Mouse (Mus musculus): ENCODE measurements around the gene Mcoln2. TPM values are rescaled to one million over a fixed set of nuclear protein-coding genes. Genes with fewer than 3 reads are reported as not detected.
A peak's percentile ranks its signal among the peaks of the same experiment; 100 is the strongest.

Gene Mcoln2
- polyA plus RNA-seq, 1 experiment from 2014 or later: 0.30 TPM

GRCm38 (mm10) chr3:146151755-146152154 is 2.1 kb downstream of the Mcoln2 start:
- Histone ChIP-seq H3K4me3 (replicated peaks; ENCODE audit: low read depth, low read length) (no peak overlapping the region), H3K4me1 (ENCODE audit: control insufficient read depth, insufficient read depth, low read length) (peaks cover 8% of the 10 kb centered on the region; the same call in 1 of the 2 replicates), H3K4me2 (ENCODE audit: low read length) (no peak overlapping the region), H3K9ac (replicated peaks; ENCODE audit: low read length) (no peak overlapping the region), H3K9me3 (ENCODE audit: control insufficient read depth, low read length) (no peaks in the 10 kb centered on the region), H3K27me3 (ENCODE audit: control insufficient read depth, insufficient read depth, low read length) (peaks cover 26% of the 10 kb centered on the region), H3K36me3 (ENCODE audit: control insufficient read depth, insufficient read depth, low read length) (no peaks in the 10 kb centered on the region), H3K27ac (replicated peaks; ENCODE audit: low read depth, low read length) (no peak overlapping the region)
- 93% methylated on average over 8 of the region's 8 CpGs for WGBS
- ATAC-seq (ENCODE audit: low FRiP score, low TSS enrichment) (no peak), DNase-seq (no peak)

- DNase-seq (no peak), ATAC-seq (ENCODE audit: low FRiP score, low TSS enrichment) (no peak)
- H3K4me2 ChIP-seq (ENCODE audit: low read length): no peak overlapping the region
- peaks cover 26% of the 10 kb centered on the region for H3K27me3 ChIP-seq (ENCODE audit: control insufficient read depth, insufficient read depth, low read length)
- H3K9ac ChIP-seq (replicated peaks; ENCODE audit: low read length): no peak overlapping the region
- H3K27ac ChIP-seq (replicated peaks; ENCODE audit: low read depth, low read length): no peak overlapping the region
- no peaks in the 10 kb centered on the region for H3K9me3 ChIP-seq (ENCODE audit: control insufficient read depth, low read length)
- H3K36me3 ChIP-seq (ENCODE audit: control insufficient read depth, insufficient read depth, low read length): no peaks in the 10 kb centered on the region
- H3K4me1 ChIP-seq (ENCODE audit: control insufficient read depth, insufficient read depth, low read length): peaks cover 8% of the 10 kb centered on the region; the same call in 1 of the 2 replicates
- H3K4me3 ChIP-seq (replicated peaks; ENCODE audit: low read depth, low read length): no peak overlapping the region
- WGBS: 89% methylated on average over 8 of the region's 8 CpGs
Observed at GRCm38 (mm10) chr3:146152348-146152747, 2.7 kb downstream of the Mcoln2 start.

GRCm38 (mm10) chr3:146152913-146153312 is 3.3 kb downstream of the Mcoln2 start:
- ATAC-seq (ENCODE audit: low FRiP score, low TSS enrichment) (no peak), DNase-seq (no peak)
- Histone ChIP-seq H3K27me3 (ENCODE audit: control insufficient read depth, insufficient read depth, low read length) (peaks cover 26% of the 10 kb centered on the region), H3K9ac (replicated peaks; ENCODE audit: low read length) (no peak overlapping the region), H3K27ac (replicated peaks; ENCODE audit: low read depth, low read length) (no peak overlapping the region), H3K4me1 (ENCODE audit: control insufficient read depth, insufficient read depth, low read length) (peaks cover 8% of the 10 kb centered on the region; the same call in 1 of the 2 replicates), H3K9me3 (ENCODE audit: control insufficient read depth, low read length) (no peaks in the 10 kb centered on the region), H3K4me3 (replicated peaks; ENCODE audit: low read depth, low read length) (no peak overlapping the region), H3K4me2 (ENCODE audit: low read length) (no peak overlapping the region), H3K36me3 (ENCODE audit: control insufficient read depth, insufficient read depth, low read length) (no peaks in the 10 kb centered on the region)
- WGBS: 75% methylated on average over 2 of the region's 2 CpGs

- 19% methylated on average over 12 of the region's 12 CpGs for WGBS
- peaks cover 25% of the 10 kb centered on the region for H3K27me3 ChIP-seq (ENCODE audit: control insufficient read depth, insufficient read depth, low read length)
- no peak; the same call in 1 of the 2 replicates for ATAC-seq (ENCODE audit: low FRiP score, low TSS enrichment)
Observed at GRCm38 (mm10) chr3:146153862-146154611, 4.4 kb downstream of the Mcoln2 start.

GRCm38 (mm10) chr3:146155628-146156576 is 6.3 kb downstream of the Mcoln2 start:
- ATAC-seq (ENCODE audit: low FRiP score, low TSS enrichment): no peak
- no peak for DNase-seq
- H3K9ac ChIP-seq (replicated peaks; ENCODE audit: low read length): no peak overlapping the region
- H3K9me3 ChIP-seq (ENCODE audit: control insufficient read depth, low read length): no peaks in the 10 kb centered on the region
- 85% methylated on average over 13 of the region's 13 CpGs for WGBS
- no peak overlapping the region for H3K4me3 ChIP-seq (replicated peaks; ENCODE audit: low read depth, low read length)
- H3K27ac ChIP-seq (replicated peaks; ENCODE audit: low read depth, low read length): no peak overlapping the region
- H3K36me3 ChIP-seq (ENCODE audit: control insufficient read depth, insufficient read depth, low read length): no peaks in the 10 kb centered on the region
- no peaks in the 10 kb centered on the region for H3K4me1 ChIP-seq (ENCODE audit: control insufficient read depth, insufficient read depth, low read length)
- H3K4me2 ChIP-seq (ENCODE audit: low read length): no peak overlapping the region
- peaks cover 8% of the 10 kb centered on the region for H3K27me3 ChIP-seq (ENCODE audit: control insufficient read depth, insufficient read depth, low read length)

More at GRCm38 (mm10) chr3:146153862-146154611, 4.4 kb downstream of the Mcoln2 start:
- Histone ChIP-seq H3K27ac (replicated peaks; ENCODE audit: low read depth, low read length) (no peak overlapping the region), H3K4me1 (ENCODE audit: control insufficient read depth, insufficient read depth, low read length) (peaks cover 8% of the 10 kb centered on the region; the same call in 1 of the 2 replicates), H3K9ac (replicated peaks; ENCODE audit: low read length) (no peak overlapping the region), H3K36me3 (ENCODE audit: control insufficient read depth, insufficient read depth, low read length) (no peaks in the 10 kb centered on the region), H3K4me2 (ENCODE audit: low read length) (peak overlapping the region; percentile 8; the same call in 1 of the 2 replicates), H3K9me3 (ENCODE audit: control insufficient read depth, low read length) (no peaks in the 10 kb centered on the region), H3K4me3 (replicated peaks; ENCODE audit: low read depth, low read length) (no peak overlapping the region)
- peak; percentile 37 for DNase-seq

GRCm38 (mm10) chr3:146156811-146157210 is 7.2 kb downstream of the Mcoln2 start:
- 76% methylated on average over 2 of the region's 2 CpGs for WGBS
- H3K9me3 ChIP-seq (ENCODE audit: control insufficient read depth, low read length): no peaks in the 10 kb centered on the region
- DNase-seq (no peak), ATAC-seq (ENCODE audit: low FRiP score, low TSS enrichment) (no peak)
- no peak overlapping the region for H3K27ac ChIP-seq (replicated peaks; ENCODE audit: low read depth, low read length)
- H3K27me3 ChIP-seq (ENCODE audit: control insufficient read depth, insufficient read depth, low read length): peaks cover under 1% of the 10 kb centered on the region
- no peaks in the 10 kb centered on the region for H3K4me1 ChIP-seq (ENCODE audit: control insufficient read depth, insufficient read depth, low read length)
- H3K4me2 ChIP-seq (ENCODE audit: low read length): no peak overlapping the region
- no peak overlapping the region for H3K4me3 ChIP-seq (replicated peaks; ENCODE audit: low read depth, low read length)
- no peaks in the 10 kb centered on the region for H3K36me3 ChIP-seq (ENCODE audit: control insufficient read depth, insufficient read depth, low read length)
- H3K9ac ChIP-seq (replicated peaks; ENCODE audit: low read length): no peak overlapping the region

- no peak overlapping the region for H3K4me2 ChIP-seq (ENCODE audit: low read length)
- H3K9me3 ChIP-seq (ENCODE audit: control insufficient read depth, low read length): no peaks in the 10 kb centered on the region
- ATAC-seq (ENCODE audit: low FRiP score, low TSS enrichment) (no peak), DNase-seq (no peak)
- H3K36me3 ChIP-seq (ENCODE audit: control insufficient read depth, insufficient read depth, low read length): no peaks in the 10 kb centered on the region
- no peaks in the 10 kb centered on the region for H3K4me1 ChIP-seq (ENCODE audit: control insufficient read depth, insufficient read depth, low read length)
- H3K27ac ChIP-seq (replicated peaks; ENCODE audit: low read depth, low read length): no peak overlapping the region
- 76% methylated on average over 4 of the region's 4 CpGs for WGBS
- no peak overlapping the region for H3K9ac ChIP-seq (replicated peaks; ENCODE audit: low read length)
- no peak overlapping the region for H3K4me3 ChIP-seq (replicated peaks; ENCODE audit: low read depth, low read length)
- no peaks in the 10 kb centered on the region; the same call in 1 of the 2 replicates for H3K27me3 ChIP-seq (ENCODE audit: control insufficient read depth, insufficient read depth, low read length)
Observed at GRCm38 (mm10) chr3:146158039-146158438, 8.4 kb downstream of the Mcoln2 start.

- Histone ChIP-seq H3K4me1 (ENCODE audit: control insufficient read depth, insufficient read depth, low read length) (no peaks in the 10 kb centered on the region), H3K36me3 (ENCODE audit: control insufficient read depth, insufficient read depth, low read length) (no peaks in the 10 kb centered on the region), H3K27me3 (ENCODE audit: control insufficient read depth, insufficient read depth, low read length) (no peaks in the 10 kb centered on the region; the same call in 1 of the 2 replicates), H3K9ac (replicated peaks; ENCODE audit: low read length) (no peak overlapping the region), H3K9me3 (ENCODE audit: control insufficient read depth, low read length) (no peaks in the 10 kb centered on the region), H3K27ac (replicated peaks; ENCODE audit: low read depth, low read length) (no peak overlapping the region), H3K4me3 (replicated peaks; ENCODE audit: low read depth, low read length) (no peak overlapping the region), H3K4me2 (ENCODE audit: low read length) (no peak overlapping the region)
- ATAC-seq (ENCODE audit: low FRiP score, low TSS enrichment): no peak
- DNase-seq: no peak
- WGBS: 85% methylated on average over 2 of the region's 2 CpGs
Observed at GRCm38 (mm10) chr3:146159360-146159759, 9.7 kb downstream of the Mcoln2 start.

Measured in midbrain, embryonic 14.5 days (tissue).